Mouse (Mus musculus) intestine, embryonic 15.5 days (tissue): ENCODE results near the gene Mfsd4a. TPM values are rescaled to one million over a fixed set of nuclear protein-coding genes. Genes with fewer than 3 reads are reported as not detected.

Source experiments
- ATAC-seq: fragments of 200-750 bp; cut with Nextera tagmentation; 2 replicates; pipeline ENCODE4 v1.8.0; 2017; ENCODE audit warnings: moderate TSS enrichment, moderate library complexity
- H3K27ac ChIP-seq: fragments of 300-500 bp; sonication (generic); 2 replicates; pipeline ENCODE4 v1.5.1; 2015; ENCODE audit warnings: mild to moderate bottlenecking, inconsistent platforms
- H3K27me3 ChIP-seq: fragments of 300-500 bp; sonication (generic); replicated peaks from 2 replicates; pipeline ENCODE4 v1.6.1; 2015; ENCODE audit warnings: inconsistent platforms
- H3K36me3 ChIP-seq: fragments of 300-500 bp; sonication (generic); 2 replicates; pipeline ENCODE4 v1.6.1; 2015; ENCODE audit warnings: inconsistent platforms
- H3K4me1 ChIP-seq: fragments of 300-500 bp; sonication (generic); replicated peaks from 2 replicates; pipeline ENCODE4 v1.6.1; 2015; ENCODE audit warnings: inconsistent platforms
- H3K4me2 ChIP-seq: fragments of 300-500 bp; sonication (generic); replicated peaks from 2 replicates; pipeline ENCODE4 v1.6.1; 2015; ENCODE audit warnings: mild to moderate bottlenecking, inconsistent platforms
- H3K4me3 ChIP-seq: fragments of 300-500 bp; sonication (generic); replicated peaks from 2 replicates; pipeline ENCODE4 v1.5.1; 2015; ENCODE audit warnings: inconsistent platforms
- H3K9ac ChIP-seq: fragments of 300-500 bp; sonication (generic); 2 replicates; pipeline ENCODE4 v1.6.1; 2015; ENCODE audit warnings: inconsistent platforms
- H3K9me3 ChIP-seq: fragments of 300-500 bp; sonication (generic); 2 replicates; pipeline ENCODE4 v1.6.1; 2016; ENCODE audit warnings: inconsistent platforms
- WGBS: fragments of 180-500 bp; shearing (Covaris S2); methylation state at CpG from one replicate; pipeline ENCODE4 v1.1.7; 2015; 5-methylcytosine and 5-hydroxymethylcytosine counted together
- polyA plus RNA-seq: library from polyadenylated mRNA; unstranded; fragments of >200 nt; fragmentation: Nextera tagmentation; extraction: Ambion mirVana; gene quantifications from 2 replicates; pipeline ENCODE4 v1.2.1, GENCODE M21; 2015

Mfsd4a gene
- polyA plus RNA-seq, 1 experiment from 2014 or later, result 8.7 TPM

- Histone ChIP-seq H3K4me2 (no peak overlapping the region), H3K9me3 (no peaks in the 10 kb centered on the region), H3K27ac (no peak overlapping the region), H3K36me3 (no peaks in the 10 kb centered on the region), H3K9ac (no peak overlapping the region), H3K27me3 (no peaks in the 10 kb centered on the region), H3K4me3 (no peak overlapping the region), H3K4me1 (no peaks in the 10 kb centered on the region)
- 85% methylated on average over 12 of the region's 12 CpGs for WGBS
- ATAC-seq, result no peak
Observed at GRCm38 (mm10) chr1:131993169-131994040, 74.5 kb downstream of the Mfsd4a start.

- H3K4me1 ChIP-seq, result no peaks in the 10 kb centered on the region
- no peaks in the 10 kb centered on the region for H3K9me3 ChIP-seq
- H3K36me3 ChIP-seq, result no peaks in the 10 kb centered on the region
- 74% methylated on average over 7 of the region's 7 CpGs for WGBS
- no peaks in the 10 kb centered on the region for H3K27me3 ChIP-seq
- H3K27ac ChIP-seq, result no peak overlapping the region
- ATAC-seq, result no peak
- H3K4me2 ChIP-seq, result no peak overlapping the region
- no peak overlapping the region for H3K4me3 ChIP-seq
- H3K9ac ChIP-seq, result no peak overlapping the region
Observed at GRCm38 (mm10) chr1:131992561-131993001, 75.3 kb downstream of the Mfsd4a start.

GRCm38 (mm10) chr1:131990083-131990760 lies 77.6 kb downstream of the Mfsd4a start:
- no peaks in the 10 kb centered on the region for H3K9me3 ChIP-seq
- H3K4me1 ChIP-seq, result no peaks in the 10 kb centered on the region
- H3K4me2 ChIP-seq, result no peak overlapping the region
- WGBS, result 85% methylated on average over 9 of the region's 9 CpGs
- H3K9ac ChIP-seq, result no peak overlapping the region
- no peak for ATAC-seq
- no peaks in the 10 kb centered on the region for H3K36me3 ChIP-seq
- H3K4me3 ChIP-seq, result no peak overlapping the region
- H3K27me3 ChIP-seq, result no peaks in the 10 kb centered on the region
- no peak overlapping the region for H3K27ac ChIP-seq

- Histone ChIP-seq H3K27ac (no peak overlapping the region), H3K4me3 (no peak overlapping the region), H3K4me1 (no peaks in the 10 kb centered on the region), H3K9ac (no peak overlapping the region), H3K36me3 (no peaks in the 10 kb centered on the region), H3K27me3 (no peaks in the 10 kb centered on the region), H3K9me3 (no peaks in the 10 kb centered on the region), H3K4me2 (no peak overlapping the region)
- 79% methylated on average over 4 of the region's 4 CpGs for WGBS
- ATAC-seq, result no peak
Observed at GRCm38 (mm10) chr1:131989476-131989875, 78.4 kb downstream of the Mfsd4a start.

- Histone ChIP-seq H3K4me2 (no peak overlapping the region), H3K9me3 (no peaks in the 10 kb centered on the region), H3K36me3 (no peaks in the 10 kb centered on the region), H3K4me3 (no peak overlapping the region), H3K4me1 (no peaks in the 10 kb centered on the region), H3K27me3 (no peaks in the 10 kb centered on the region), H3K9ac (no peak overlapping the region), H3K27ac (no peak overlapping the region)
- no peak for ATAC-seq
- WGBS, result 69% methylated on average over 15 of the region's 15 CpGs
Observed at GRCm38 (mm10) chr1:131987432-131987831, 80.4 kb downstream of the Mfsd4a start.

GRCm38 (mm10) chr1:131983806-131984205 lies 84.1 kb downstream of the Mfsd4a start:
- Histone ChIP-seq H3K27ac (no peak overlapping the region), H3K27me3 (no peaks in the 10 kb centered on the region), H3K4me3 (no peak overlapping the region), H3K4me1 (no peaks in the 10 kb centered on the region), H3K9ac (no peak overlapping the region), H3K36me3 (no peaks in the 10 kb centered on the region), H3K4me2 (no peak overlapping the region), H3K9me3 (no peaks in the 10 kb centered on the region)
- 83% methylated on average over 2 of the region's 2 CpGs for WGBS
- ATAC-seq, result no peak

- Histone ChIP-seq H3K4me3 (no peak overlapping the region), H3K4me2 (no peak overlapping the region), H3K9me3 (no peaks in the 10 kb centered on the region), H3K27me3 (no peaks in the 10 kb centered on the region), H3K36me3 (no peaks in the 10 kb centered on the region), H3K4me1 (no peaks in the 10 kb centered on the region), H3K9ac (no peak overlapping the region), H3K27ac (no peak overlapping the region)
- peak; percentile 42 for ATAC-seq
- WGBS, result 7% methylated on average over 5 of the region's 5 CpGs
Observed at GRCm38 (mm10) chr1:131982907-131983306, 85.0 kb downstream of the Mfsd4a start.

- no peaks in the 10 kb centered on the region for H3K27me3 ChIP-seq
- no peak overlapping the region for H3K27ac ChIP-seq
- peak; percentile 78 for ATAC-seq
- no peak overlapping the region for H3K4me2 ChIP-seq
- H3K9me3 ChIP-seq, result no peaks in the 10 kb centered on the region
- H3K9ac ChIP-seq, result no peak overlapping the region
- H3K4me3 ChIP-seq, result no peak overlapping the region
- H3K36me3 ChIP-seq, result no peaks in the 10 kb centered on the region
- H3K4me1 ChIP-seq, result no peaks in the 10 kb centered on the region
- WGBS, result 53% methylated on average over 12 of the region's 12 CpGs
Observed at GRCm38 (mm10) chr1:131981378-131982013, 86.4 kb downstream of the Mfsd4a start.

- Histone ChIP-seq H3K27ac (no peak overlapping the region), H3K36me3 (no peaks in the 10 kb centered on the region), H3K4me1 (no peaks in the 10 kb centered on the region), H3K9ac (no peak overlapping the region), H3K9me3 (no peaks in the 10 kb centered on the region), H3K4me2 (no peak overlapping the region), H3K4me3 (no peak overlapping the region), H3K27me3 (no peaks in the 10 kb centered on the region)
- ATAC-seq, result no peak
- WGBS, result 41% methylated on average over 2 of the region's 2 CpGs
Observed at GRCm38 (mm10) chr1:131980471-131980870, 87.4 kb downstream of the Mfsd4a start.

GRCm38 (mm10) chr1:131976886-131977285 lies 91.0 kb downstream of the Mfsd4a start:
- Histone ChIP-seq H3K9me3 (no peaks in the 10 kb centered on the region), H3K4me3 (no peak overlapping the region), H3K4me2 (no peak overlapping the region), H3K36me3 (no peaks in the 10 kb centered on the region), H3K27me3 (no peaks in the 10 kb centered on the region), H3K9ac (no peak overlapping the region), H3K4me1 (peaks cover 13% of the 10 kb centered on the region), H3K27ac (no peak overlapping the region)
- WGBS, result 87% methylated on average over 5 of the region's 5 CpGs
- ATAC-seq, result no peak

GRCm38 (mm10) chr1:131973991-131974390 lies 93.9 kb downstream of the Mfsd4a start:
- Histone ChIP-seq H3K36me3 (no peaks in the 10 kb centered on the region), H3K4me2 (no peak overlapping the region), H3K27me3 (no peaks in the 10 kb centered on the region), H3K9ac (no peak overlapping the region), H3K4me3 (no peak overlapping the region), H3K27ac (no peak overlapping the region), H3K9me3 (no peaks in the 10 kb centered on the region), H3K4me1 (peaks cover 25% of the 10 kb centered on the region)
- WGBS, result 57% methylated on average over 6 of the region's 6 CpGs
- ATAC-seq, result peak; percentile 60
